Mouse (Mus musculus) G1E (cell line): ENCODE results near the gene Lrtm2.

Experiments
- CTCF ChIP-seq: IDR thresholded peaks from 2 replicates; pipeline ENCODE4 v1.5.1; 2012; ENCODE audit warnings: low read depth, low read length, inconsistent platforms, mixed read lengths
- GATA1 ChIP-seq: IDR thresholded peaks from 2 replicates; pipeline ENCODE4 v1.6.1; 2012; ENCODE audit warnings: borderline replicate concordance, low read length, inconsistent platforms, mixed read lengths
- GATA2 ChIP-seq: IDR thresholded peaks from 2 replicates; pipeline ENCODE4 v1.6.1; 2012; ENCODE audit warnings: low read depth, low read length, inconsistent platforms, borderline replicate concordance
- POLR2AphosphoS5 ChIP-seq: IDR thresholded peaks from 2 replicates; pipeline ENCODE4 v1.6.1; 2012; ENCODE audit warnings: low read depth, low read length, inconsistent platforms; ENCODE audit not compliant: insufficient replicate concordance
- TAL1 ChIP-seq: conservative IDR thresholded peaks from 2 replicates; pipeline ENCODE4 v1.6.1; 2012; ENCODE audit warnings: low read depth, low read length, inconsistent platforms, mixed read lengths

DNA sequence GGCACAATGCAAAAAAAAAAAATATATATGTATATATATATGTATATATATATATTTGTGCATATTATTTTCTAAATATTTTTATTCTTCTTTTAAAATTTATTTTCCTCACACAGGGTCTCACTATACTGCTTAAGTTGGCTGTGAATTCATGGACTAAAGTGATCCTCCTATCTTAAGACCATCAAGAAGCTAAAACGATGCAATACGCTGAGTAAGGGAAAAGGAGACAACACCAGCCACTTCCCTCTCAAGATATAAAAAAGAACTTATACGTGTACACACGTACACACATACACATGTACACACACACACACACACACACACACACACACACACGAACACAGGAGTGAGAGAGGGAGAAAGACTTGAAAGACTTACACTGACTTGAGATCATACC is 33.0 kb upstream of the Lrtm2 start:
- no peak for TF ChIP-seq CTCF
- no peak for TF ChIP-seq GATA1
- TF ChIP-seq TAL1, result no peak
- no peak for TF ChIP-seq GATA2
- no peak for TF ChIP-seq POLR2AphosphoS5
